Mouse (Mus musculus): Measurements from ENCODE around the gene Fkbp1b.
"Not testable (repeated sequence)": the region's sequence is repeated elsewhere in the genome, so short reads cannot be mapped to it uniquely, and the experiment has no call there.

The Fkbp1b gene

GRCm38 (mm10) chr12:4841392-4841887 is at the start of gene Fkbp1b:
Gene Fkbp1b (minus strand): TSS chr12:4841591.
- DNase-seq (ENCODE audit: low read depth): peak; percentile 70

DNA sequence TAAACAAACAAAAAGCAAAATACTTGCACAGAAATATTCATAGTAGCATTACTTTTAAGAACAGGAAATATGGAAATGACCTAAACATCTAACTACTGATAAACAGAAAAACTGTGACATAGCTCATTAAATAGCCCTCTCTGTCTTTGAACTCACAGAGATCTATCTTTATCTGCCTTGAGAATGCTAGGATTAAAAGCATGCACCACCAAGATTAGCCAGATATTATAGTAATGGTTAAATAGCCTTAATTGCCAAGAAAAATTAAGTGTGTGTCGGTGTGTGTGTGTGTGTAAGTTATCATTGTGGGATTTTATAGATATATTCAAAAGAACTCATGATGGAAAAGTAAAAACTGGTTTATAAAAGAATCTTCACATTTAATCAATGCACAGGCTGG is 48.5 kb upstream of the Fkbp1b start:
- DNase-seq (ENCODE audit: low read depth): no peak

GRCm38 (mm10) chr12:4889251-4889650 is 47.9 kb upstream of the Fkbp1b start:
- DNase-seq (ENCODE audit: low read depth): no peak

- DNase-seq (ENCODE audit: low read depth): no peak
These were observed 47.3 kb upstream of the Fkbp1b start for GRCm38 (mm10) chr12:4888739-4889138.

DNA sequence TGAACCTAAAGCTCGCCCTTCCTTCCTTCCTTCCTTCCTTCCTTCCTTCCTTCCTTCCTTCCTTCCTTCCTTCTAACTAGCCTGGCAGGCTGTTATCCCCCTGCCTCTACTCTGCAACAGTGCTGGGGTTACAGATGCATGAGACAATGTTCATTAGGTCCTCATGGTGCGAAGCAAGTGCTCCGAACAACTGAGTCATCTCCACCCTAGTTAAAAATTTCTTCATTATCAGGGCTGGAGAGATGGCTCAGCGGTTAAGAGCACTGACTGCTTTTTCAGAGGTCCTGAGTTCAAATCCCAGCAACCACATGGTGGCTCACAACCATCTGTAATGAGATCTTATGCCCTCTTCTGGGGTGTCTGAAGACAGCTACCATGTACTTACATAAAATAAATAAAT is 45.2 kb upstream of the Fkbp1b start:
- DNase-seq (ENCODE audit: low read depth): not testable (repeated sequence)

- no peak for DNase-seq (ENCODE audit: low read depth)
These were observed 43.7 kb upstream of the Fkbp1b start for GRCm38 (mm10) chr12:4885062-4885461.

DNA sequence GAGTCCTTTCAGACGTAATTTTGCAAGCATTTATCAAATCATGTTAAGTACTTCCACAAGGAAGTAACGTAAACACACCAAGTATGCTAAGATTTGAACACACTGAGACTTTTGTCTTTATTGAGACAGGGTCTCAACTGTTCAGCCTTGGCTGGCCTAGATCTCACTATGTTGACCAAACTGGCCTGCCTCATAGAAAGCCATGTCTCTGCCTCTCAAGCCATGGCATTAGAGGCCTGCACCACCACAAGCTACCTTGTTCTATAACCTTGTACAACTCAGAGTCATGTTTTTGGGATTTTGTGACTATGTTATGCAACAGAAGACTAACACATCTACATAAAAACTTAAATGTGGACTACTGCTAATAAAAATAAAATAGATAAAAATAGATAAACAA is 40.7 kb upstream of the Fkbp1b start:
- no peak for DNase-seq (ENCODE audit: low read depth)

- DNase-seq (ENCODE audit: low read depth): peak; percentile 44
These were observed 37.7 kb upstream of the Fkbp1b start for GRCm38 (mm10) chr12:4879048-4879447.

GRCm38 (mm10) chr12:4878296-4878783 is 36.9 kb upstream of the Fkbp1b start:
- no peak for DNase-seq (ENCODE audit: low read depth)

DNA sequence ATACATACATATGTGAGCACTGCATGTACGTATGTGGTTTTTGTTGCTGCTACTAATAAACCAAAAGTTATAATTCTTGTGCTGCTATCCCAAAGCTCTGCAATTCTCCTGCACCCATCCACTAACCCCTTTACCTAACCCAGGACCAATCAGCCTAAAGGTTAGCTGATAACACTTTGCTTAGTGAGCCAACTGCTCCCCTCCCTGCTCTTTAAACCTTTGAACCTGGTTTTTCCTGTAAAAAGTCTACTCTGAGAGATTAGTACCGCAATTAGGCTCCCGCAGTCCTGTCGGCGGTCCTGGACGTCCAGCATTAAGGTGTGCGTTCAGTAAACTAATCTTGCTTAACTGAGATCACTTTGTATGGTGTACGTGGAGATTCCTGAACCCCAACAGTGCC is 34.2 kb upstream of the Fkbp1b start:
- no peak for DNase-seq (ENCODE audit: low read depth)

GRCm38 (mm10) chr12:4874161-4874927 is 33.0 kb upstream of the Fkbp1b start, which contains the start of gene Mfsd2b:
Gene Mfsd2b (minus strand): TSS chr12:4874359.
- peak; percentile 78 for DNase-seq (ENCODE audit: low read depth)

DNA sequence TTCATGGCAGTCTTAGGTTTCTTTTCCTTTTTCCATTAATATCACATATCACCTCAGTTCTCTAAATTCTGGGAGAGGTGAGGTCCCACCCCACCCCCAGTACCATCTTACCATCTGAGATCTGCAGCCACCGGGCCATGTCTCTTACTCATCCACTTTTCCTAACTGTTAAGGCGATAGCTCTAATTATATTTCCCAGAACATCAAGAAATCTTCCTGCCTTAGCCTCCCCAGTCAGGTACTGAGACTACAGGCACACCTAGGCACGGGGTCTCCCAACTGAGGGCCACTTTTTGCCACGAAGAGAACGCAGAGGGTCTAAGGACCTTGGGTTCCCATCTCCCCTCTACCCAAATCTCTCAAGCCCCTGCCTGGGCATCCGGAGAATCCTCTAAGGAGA is 32.1 kb upstream of the Fkbp1b start:
- DNase-seq (ENCODE audit: low read depth): no peak

DNA sequence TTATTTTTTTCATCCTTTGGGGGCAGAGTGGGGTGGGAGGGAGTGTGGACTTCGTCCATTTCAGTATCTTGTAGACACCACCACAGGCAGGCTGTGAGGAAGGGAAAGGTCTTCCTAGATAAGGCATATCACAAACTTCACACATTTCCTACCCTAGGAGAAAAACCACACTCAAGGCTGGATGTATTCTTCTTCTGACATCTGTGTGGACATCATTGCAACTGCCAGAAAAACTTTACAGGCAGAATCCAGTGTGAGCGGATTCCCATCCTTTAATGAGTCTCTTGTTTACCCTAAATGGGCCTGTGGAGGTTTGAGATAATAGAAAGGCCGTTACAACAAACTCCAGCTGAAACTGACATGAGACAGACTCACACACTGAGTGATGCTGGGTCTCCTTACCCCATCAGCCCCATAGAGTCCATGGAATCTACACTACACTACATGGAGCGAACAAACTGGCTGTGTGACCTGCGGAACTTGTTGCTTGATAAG is 31.6 kb upstream of the Fkbp1b start:
- DNase-seq (ENCODE audit: low read depth): no peak

- DNase-seq (ENCODE audit: low read depth): no peak
These were observed 30.9 kb upstream of the Fkbp1b start for GRCm38 (mm10) chr12:4872273-4872672.

DNA sequence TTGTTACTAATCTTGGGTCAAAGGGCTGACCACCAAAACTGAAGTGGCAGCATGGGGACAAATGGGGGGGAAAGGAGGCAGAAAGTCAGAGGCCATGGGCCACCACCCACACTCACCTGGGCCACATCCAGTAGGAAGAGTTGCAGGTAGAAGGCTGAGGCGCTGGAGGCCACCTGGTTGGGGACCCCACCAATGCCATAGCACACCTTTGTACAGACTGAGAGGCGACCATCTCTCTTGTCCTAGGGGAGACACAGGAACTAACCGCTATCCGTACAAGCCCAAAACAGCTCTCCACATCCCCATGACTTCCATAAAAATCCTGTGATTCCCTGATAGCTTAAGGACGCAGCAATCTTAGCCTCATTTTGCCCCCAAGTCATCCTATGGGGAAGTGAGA is 29.9 kb upstream of the Fkbp1b start:
- DNase-seq (ENCODE audit: low read depth): no peak

DNA sequence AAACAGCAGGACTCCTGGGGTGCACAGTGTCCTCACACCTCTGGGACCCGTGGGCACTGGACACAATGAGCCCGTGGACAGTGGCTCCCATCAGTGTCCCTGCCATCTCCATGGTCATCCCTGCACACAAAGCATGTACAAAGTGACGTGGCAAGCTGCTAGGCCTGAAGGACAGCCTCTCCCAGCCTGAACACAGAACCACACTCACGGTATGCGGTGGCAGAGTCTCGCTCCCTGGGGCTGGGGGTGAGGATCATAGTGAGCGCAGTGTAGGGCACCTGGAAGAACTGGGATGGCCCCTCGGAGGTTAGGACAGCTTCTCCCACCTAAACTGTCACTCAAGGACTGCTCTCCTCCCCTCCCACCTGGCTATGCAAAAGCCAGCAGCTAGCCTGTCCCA is 27.5 kb upstream of the Fkbp1b start:
- DNase-seq (ENCODE audit: low read depth): no peak

- DNase-seq (ENCODE audit: low read depth): no peak
These were observed 22.9 kb upstream of the Fkbp1b start for GRCm38 (mm10) chr12:4864338-4864690.

GRCm38 (mm10) chr12:4863654-4864337 is 22.4 kb upstream of the Fkbp1b start:
- DNase-seq (ENCODE audit: low read depth): no peak

GRCm38 (mm10) chr12:4862672-4863071 is 21.3 kb upstream of the Fkbp1b start:
- DNase-seq (ENCODE audit: low read depth): peak; percentile 29

- DNase-seq (ENCODE audit: low read depth): no peak
These were observed 18.0 kb upstream of the Fkbp1b start for GRCm38 (mm10) chr12:4859241-4859914.

GRCm38 (mm10) chr12:4856834-4857233 is 15.4 kb upstream of the Fkbp1b start:
- peak; percentile 17 for DNase-seq (ENCODE audit: low read depth)

- DNase-seq (ENCODE audit: low read depth): peak; percentile 59
These were observed 14.8 kb upstream of the Fkbp1b start for GRCm38 (mm10) chr12:4856160-4856559.
